30 mouse cellular contexts compared by ENCODE assay signal in the genomic region with DNA sequence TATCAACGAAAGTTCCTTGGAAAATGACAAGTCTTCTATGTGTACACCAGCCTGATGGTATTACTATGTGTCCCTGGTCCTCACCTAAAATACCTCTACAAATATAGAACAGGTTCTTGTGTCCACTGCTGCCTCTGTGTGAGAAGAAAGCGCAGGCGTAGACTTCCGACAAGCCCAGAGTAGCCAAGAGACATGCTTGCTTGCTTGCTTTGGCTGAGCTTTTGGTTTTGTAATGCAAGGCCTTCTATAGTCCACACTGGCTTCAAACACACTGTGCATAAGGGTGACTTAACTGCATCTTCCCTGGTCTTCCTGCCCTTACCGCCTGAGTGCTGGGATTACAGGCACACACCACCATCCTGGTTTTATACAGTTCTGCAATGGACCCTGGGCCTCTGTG.
"Had no signal": no experiment of that assay in that cellular context is flagged by ENCODE, and none has a peak within 500 bp of the region (broad histone marks: within the 10 kb centered on the region; RNA-seq: fewer than 3 reads in every experiment).

No protein-coding gene starts in this region.

- H3K27me3 ChIP-seq: embryonic facial prominence, embryonic 12.5 days; embryonic facial prominence, embryonic 13.5 days; embryonic facial prominence, embryonic 15.5 days; forebrain, embryonic 12.5 days; forebrain, embryonic 13.5 days; forebrain, embryonic 15.5 days had no signal

- H3K4me3 ChIP-seq: embryonic facial prominence, embryonic 10.5 days; embryonic facial prominence, embryonic 12.5 days; embryonic facial prominence, embryonic 13.5 days; embryonic facial prominence, embryonic 15.5 days; erythroblast, embryonic 14.5 days; forebrain, embryonic 10.5 days; forebrain, embryonic 12.5 days; forebrain, embryonic 13.5 days; forebrain, embryonic 15.5 days; gastrocnemius, adult 2 months; heart, adult 2 months; heart, embryonic 10.5 days had no signal

- ATAC-seq: forebrain, embryonic 13.5 days; forebrain, embryonic 14.5 days; forebrain, embryonic 15.5 days; forebrain, embryonic 16.5 days; forebrain, postnatal 0 days had no signal

- H3K4me1 ChIP-seq: embryonic facial prominence, embryonic 10.5 days; embryonic facial prominence, embryonic 12.5 days; embryonic facial prominence, embryonic 13.5 days; embryonic facial prominence, embryonic 15.5 days; forebrain, embryonic 10.5 days; forebrain, embryonic 12.5 days; forebrain, embryonic 13.5 days; forebrain, embryonic 15.5 days had no signal

- H3K27ac ChIP-seq: embryonic facial prominence, embryonic 10.5 days; embryonic facial prominence, embryonic 12.5 days; embryonic facial prominence, embryonic 13.5 days; embryonic facial prominence, embryonic 15.5 days; forebrain, embryonic 10.5 days; forebrain, embryonic 12.5 days; forebrain, embryonic 13.5 days; forebrain, embryonic 15.5 days; gastrocnemius, adult 2 months; heart, adult 2 months; heart, embryonic 10.5 days had no signal

- H3K9me3 ChIP-seq: embryonic facial prominence, embryonic 10.5 days; embryonic facial prominence, embryonic 12.5 days; embryonic facial prominence, embryonic 13.5 days; embryonic facial prominence, embryonic 15.5 days; forebrain, embryonic 10.5 days; forebrain, embryonic 12.5 days; forebrain, embryonic 13.5 days; forebrain, embryonic 15.5 days; heart, embryonic 10.5 days had no signal

- DNase-seq: cerebellum, adult 2 months; cerebellum, adult 8-10 months; cerebellum, adult 9-10 months; cerebellum, adult 9-11 months; cerebellum, postnatal 10 days; cerebellum, postnatal 14 days; cerebellum, postnatal 25 days; cerebellum, postnatal 36 days; embryo, embryonic 11 days; forebrain, postnatal 0 days; gastrocnemius, adult 2 months; gastrocnemius, postnatal 10 days; gastrocnemius, postnatal 14 days; gastrocnemius, postnatal 25 days; gastrocnemius, postnatal 36 days; heart, adult 11 months; heart, adult 18-20 months; heart, adult 2 months had no signal
